In genomic region chr1:162358036-162358435, GRCm38 (mm10) we compare ENCODE assay signal across 10 mouse cellular contexts.
DNase-seq lines count a peak whose midpoint lies in the region; ATAC-seq and TF ChIP-seq lines count a peak whose summit lies in the region.
"Had no signal": no experiment of that assay in that cellular context is flagged by ENCODE, and none has a peak within 500 bp of the region (broad histone marks: within the 10 kb centered on the region; RNA-seq: fewer than 3 reads in every experiment).

No protein-coding gene starts in this region.

- DNase-seq in kidney, adult 9 months: peak; percentile 56
- DNase-seq in MEL (ENCODE audit: low read depth, low spot score): peak; percentile 52
- DNase-seq in cerebellum, adult 11 months: peak; percentile 43
- peak; percentile 53 to 71 for DNase-seq in heart, postnatal 10 days
- peak; percentile 21 for DNase-seq in lung, postnatal 25 days (ENCODE audit: low spot score)
- no peak for DNase-seq in c-Kit-positive CD71-positive TER-119-positive erythroid progenitor cells, embryonic 14.5 days (ENCODE audit: low spot score)
- no peak for DNase-seq in thymus, postnatal 25 days

- H3K9me3 ChIP-seq in kidney, embryonic 16.5 days (ENCODE audit: low read length): no peaks in the 10 kb centered on the region
- H3K9me3 ChIP-seq in MEL (replicated peaks; ENCODE audit: insufficient read depth, low read length): no peaks in the 10 kb centered on the region
- H3K9me3 ChIP-seq: embryonic facial prominence, embryonic 12.5 days had no signal

- no peak for ATAC-seq in kidney, embryonic 16.5 days (ENCODE audit: low FRiP score, low TSS enrichment)

- no peaks in the 10 kb centered on the region for H3K79me2 ChIP-seq in MEL (ENCODE audit: control insufficient read depth, insufficient read depth, low read length, poor library complexity)

- no peaks in the 10 kb centered on the region for H3K27me3 ChIP-seq in kidney, embryonic 16.5 days (ENCODE audit: insufficient read depth, low read length)
- no peaks in the 10 kb centered on the region; a peak in 1 of 4 replicates for H3K27me3 ChIP-seq in MEL (ENCODE audit: control insufficient read depth in 1 of 2, insufficient read depth in 2 of 2, low read length in 2 of 2)
- H3K27me3 ChIP-seq: embryonic facial prominence, embryonic 12.5 days had no signal

- H3K4me3 ChIP-seq in kidney, embryonic 16.5 days (ENCODE audit: low read length): no peak overlapping the region
- no peak overlapping the region for H3K4me3 ChIP-seq in MEL (ENCODE audit: control insufficient read depth in 1 of 2, insufficient read depth in 1 of 2, low read depth in 2 of 2, low read length in 2 of 2)
- H3K4me3 ChIP-seq: embryonic facial prominence, embryonic 12.5 days had no signal

- TF ChIP-seq EP300 in MEL (IDR thresholded peaks at IDR 0.05; ENCODE audit: low read depth in 1 of 2, low read length in 2 of 2): no peak

- TF ChIP-seq POLR2A in MEL (IDR thresholded peaks at IDR 0.05; ENCODE audit: control insufficient read depth in 1 of 2, insufficient read depth in 1 of 2, low read depth in 1 of 2, low read length in 2 of 2, poor library complexity in 1 of 2): no peak

- no peak overlapping the region for H3K9ac ChIP-seq in kidney, embryonic 16.5 days (replicated peaks; ENCODE audit: low read length)
- H3K9ac ChIP-seq in MEL (ENCODE audit: control insufficient read depth, low read depth, low read length, poor library complexity, severe bottlenecking): no peak overlapping the region
- H3K9ac ChIP-seq: embryonic facial prominence, embryonic 12.5 days had no signal

- TF ChIP-seq RAD21 in MEL (IDR thresholded peaks at IDR 0.05; ENCODE audit: low read depth, low read length): peak; percentile 58

- H3K27ac ChIP-seq in kidney, embryonic 16.5 days (ENCODE audit: low read length): no peak overlapping the region
- no peak overlapping the region for H3K27ac ChIP-seq in MEL (ENCODE audit: control insufficient read depth, low read depth, low read length)
- H3K27ac ChIP-seq: embryonic facial prominence, embryonic 12.5 days; macrophage had no signal

- whole genome bisulfite sequencing in kidney, embryonic 16.5 days: 32% methylated on average over 8 of the region's 8 CpGs

- no peak overlapping the region for H3K4me2 ChIP-seq in kidney, embryonic 16.5 days (replicated peaks; ENCODE audit: low read depth, low read length)
- H3K4me2 ChIP-seq: embryonic facial prominence, embryonic 12.5 days had no signal

- intact Hi-C loops in heart, postnatal 10 days (cut with DNase I): loop anchor here (1.0 kb wide), 2 partner anchors 171 to 307 kb away; no protein-coding TSS in a partner anchor

- H3K36me3 ChIP-seq in kidney, embryonic 16.5 days (ENCODE audit: insufficient read depth, low read length): no peaks in the 10 kb centered on the region
- no peaks in the 10 kb centered on the region for H3K36me3 ChIP-seq in MEL (ENCODE audit: control insufficient read depth in 1 of 2, insufficient read depth in 2 of 2, low read length in 2 of 2)
- H3K36me3 ChIP-seq: embryonic facial prominence, embryonic 12.5 days had no signal

- TF ChIP-seq CTCF in MEL (IDR thresholded peaks at IDR 0.05 in 2 of 3, conservative IDR thresholded peaks at IDR 0.05 in 1 of 3; ENCODE audit: control insufficient read depth in 1 of 3, insufficient read depth in 1 of 3, low read depth in 2 of 3, low read length in 3 of 3, poor library complexity in 1 of 3, severe bottlenecking in 1 of 3): peak; percentile 50 to 71 (median 68)

- peaks cover 8% of the 10 kb centered on the region for H3K4me1 ChIP-seq in kidney, embryonic 16.5 days (ENCODE audit: insufficient read depth, low read length)
- no peaks in the 10 kb centered on the region; a peak in 1 of 4 replicates for H3K4me1 ChIP-seq in MEL (ENCODE audit: control insufficient read depth in 1 of 2, insufficient read depth in 2 of 2, low read length in 2 of 2)

TF ChIP-seq in MEL, 35 proteins besides CTCF, POLR2A, EP300 and RAD21:
- no peak for TF ChIP-seq MXI1 (IDR thresholded peaks at IDR 0.05; ENCODE audit: low read depth, low read length)
- TF ChIP-seq SMC3 (IDR thresholded peaks at IDR 0.05; ENCODE audit: low read depth, low read length): peak; percentile 75
- no peak for TF ChIP-seq ZMIZ1 (IDR thresholded peaks at IDR 0.05; ENCODE audit: low read depth, low read length)
- TF ChIP-seq CHD1 (IDR thresholded peaks at IDR 0.05; ENCODE audit: low read depth, low read length): no peak
- no peak for TF ChIP-seq SIN3A (IDR thresholded peaks at IDR 0.05; ENCODE audit: low read length)
- no peak for TF ChIP-seq JUND (IDR thresholded peaks at IDR 0.05; ENCODE audit: low read depth, low read length)
- no peak for TF ChIP-seq UBTF (IDR thresholded peaks at IDR 0.05; ENCODE audit: borderline replicate concordance, insufficient read depth, low read depth, low read length)
- TF ChIP-seq E2F4 (IDR thresholded peaks at IDR 0.05; ENCODE audit: borderline replicate concordance, low read depth, low read length): no peak
- no peak for TF ChIP-seq MAFK (IDR thresholded peaks at IDR 0.05; ENCODE audit: borderline replicate concordance, low read depth, low read length)
- TF ChIP-seq BHLHE40 (IDR thresholded peaks at IDR 0.05; ENCODE audit: borderline replicate concordance, low read depth, low read length): no peak
- TF ChIP-seq TBP (IDR thresholded peaks at IDR 0.05; ENCODE audit: low read depth, low read length): no peak
- TF ChIP-seq TAL1 (IDR thresholded peaks at IDR 0.05; ENCODE audit: low read length): no peak
- no peak for TF ChIP-seq NRF1 (IDR thresholded peaks at IDR 0.05; ENCODE audit: insufficient read depth, low read depth, low read length, poor library complexity, severe bottlenecking)
- no peak for TF ChIP-seq CHD2 (IDR thresholded peaks at IDR 0.05; ENCODE audit: low read length)
- TF ChIP-seq ZC3H11A (IDR thresholded peaks at IDR 0.05; ENCODE audit: low read depth, low read length): peak; percentile 41; the same call in 1 of the 2 replicates
TF ChIP-seq in MEL: peak in this region for 2.

Comparison
In these comparisons a context has a peak if more than half of its experiments do, and no peak if none do; other contexts are left out.
1. DNase-seq: peak in kidney, adult 9 months (single experiment), MEL (single experiment), cerebellum, adult 11 months (single experiment), heart, postnatal 10 days (2 of 2) and lung, postnatal 25 days (single experiment); none in c-Kit-positive CD71-positive TER-119-positive erythroid progenitor cells, embryonic 14.5 days (single experiment) and thymus, postnatal 25 days (single experiment).